Mouse (Mus musculus) forebrain, embryonic 16.5 days (tissue): Measurements from ENCODE around the gene Gm10382. TPM values are rescaled to one million over a fixed set of nuclear protein-coding genes. Genes with fewer than 3 reads are reported as not detected.

Experiments
- ATAC-seq: fragments of 200-750 bp; cut with Nextera tagmentation; 2 replicates; pipeline ENCODE4 v1.8.0; 2017; ENCODE audit warnings: mild to moderate bottlenecking, moderate library complexity
- H3K27ac ChIP-seq: fragments of 300-500 bp; sonication (generic); 2 replicates; pipeline ENCODE4 v1.5.1; 2014; ENCODE audit warnings: low read length, control low read depth
- H3K27me3 ChIP-seq: fragments of 300-500 bp; sonication (generic); replicated peaks from 2 replicates; pipeline ENCODE4 v1.6.1; 2014; ENCODE audit warnings: low read length; ENCODE audit not compliant: control insufficient read depth, insufficient read depth
- H3K36me3 ChIP-seq: fragments of 300-500 bp; sonication (generic); 2 replicates; pipeline ENCODE4 v1.6.1; 2014; ENCODE audit not compliant: control insufficient read depth, insufficient read depth
- H3K4me1 ChIP-seq: fragments of 300-500 bp; sonication (generic); replicated peaks from 2 replicates; pipeline ENCODE4 v1.6.1; 2014; ENCODE audit warnings: low read length; ENCODE audit not compliant: control insufficient read depth, insufficient read depth
- H3K4me2 ChIP-seq: fragments of 300-500 bp; sonication (generic); 2 replicates; pipeline ENCODE4 v1.6.1; 2014; ENCODE audit warnings: mild to moderate bottlenecking, low read length, control low read depth
- H3K4me3 ChIP-seq: fragments of 300-500 bp; sonication (generic); replicated peaks from 2 replicates; pipeline ENCODE4 v1.5.1; 2014; ENCODE audit warnings: mild to moderate bottlenecking, low read length, control low read depth
- H3K9ac ChIP-seq: fragments of 300-500 bp; sonication (generic); replicated peaks from 2 replicates; pipeline ENCODE4 v1.6.1; 2014; ENCODE audit warnings: low read depth, low read length, control low read depth
- H3K9me3 ChIP-seq: fragments of 300-500 bp; sonication (generic); 2 replicates; pipeline ENCODE4 v1.6.1; 2016; ENCODE audit warnings: low read length; ENCODE audit not compliant: control insufficient read depth
- WGBS: fragments of 180-500 bp; shearing (Covaris S2); extraction: QIAGEN DNeasy Blood & Tissue Kit; methylation state at CpG from one replicate; pipeline ENCODE4 v1.1.7; 2014; 5-methylcytosine and 5-hydroxymethylcytosine counted together
- polyA plus RNA-seq: library from polyadenylated mRNA; unstranded; fragments of >200 nt; fragmentation: Nextera tagmentation; extraction: Ambion mirVana; gene quantifications from 2 replicates; pipeline ENCODE4 v1.2.1, GENCODE M21; 2015

The Gm10382 gene
- polyA plus RNA-seq, 1 experiment from 2014 or later, result 0.39 TPM

GRCm38 (mm10) chr5:125351939-125352338 is 37.2 kb upstream of the Gm10382 start:
- H3K9ac ChIP-seq, result no peak overlapping the region
- H3K4me2 ChIP-seq, result no peak overlapping the region
- no peaks in the 10 kb centered on the region for H3K9me3 ChIP-seq
- H3K27ac ChIP-seq, result no peak overlapping the region
- WGBS, result 93% methylated on average over 5 of the region's 5 CpGs
- no peak overlapping the region for H3K4me3 ChIP-seq
- H3K4me1 ChIP-seq, result no peaks in the 10 kb centered on the region
- ATAC-seq, result no peak
- H3K36me3 ChIP-seq, result no peaks in the 10 kb centered on the region
- no peaks in the 10 kb centered on the region for H3K27me3 ChIP-seq

GRCm38 (mm10) chr5:125352781-125353294 is 36.3 kb upstream of the Gm10382 start:
- no peak overlapping the region for H3K4me3 ChIP-seq
- no peak overlapping the region for H3K9ac ChIP-seq
- no peak for ATAC-seq
- 94% methylated on average over 5 of the region's 5 CpGs for WGBS
- no peak overlapping the region for H3K27ac ChIP-seq
- H3K27me3 ChIP-seq, result no peaks in the 10 kb centered on the region
- H3K4me2 ChIP-seq, result no peak overlapping the region
- no peaks in the 10 kb centered on the region for H3K9me3 ChIP-seq
- no peaks in the 10 kb centered on the region for H3K36me3 ChIP-seq
- H3K4me1 ChIP-seq, result no peaks in the 10 kb centered on the region

GRCm38 (mm10) chr5:125354885-125355492 is 34.1 kb upstream of the Gm10382 start:
- no peak for ATAC-seq
- Histone ChIP-seq H3K27me3 (no peaks in the 10 kb centered on the region), H3K36me3 (no peaks in the 10 kb centered on the region), H3K4me2 (no peak overlapping the region), H3K4me3 (no peak overlapping the region), H3K9ac (no peak overlapping the region), H3K27ac (no peak overlapping the region), H3K4me1 (no peaks in the 10 kb centered on the region), H3K9me3 (no peaks in the 10 kb centered on the region)
- WGBS, result 47% methylated on average over 7 of the region's 7 CpGs

GRCm38 (mm10) chr5:125355650-125356049 is 33.5 kb upstream of the Gm10382 start:
- no peaks in the 10 kb centered on the region for H3K27me3 ChIP-seq
- no peak overlapping the region for H3K4me2 ChIP-seq
- no peaks in the 10 kb centered on the region for H3K36me3 ChIP-seq
- H3K9ac ChIP-seq, result no peak overlapping the region
- H3K9me3 ChIP-seq, result no peaks in the 10 kb centered on the region
- no peak overlapping the region for H3K4me3 ChIP-seq
- ATAC-seq, result no peak
- H3K27ac ChIP-seq, result no peak overlapping the region
- 0 out of 2 replicates have a peak, but pooled peaks cover 2% of the 10 kb centered on the region for H3K4me1 ChIP-seq
- WGBS, result 54% methylated on average over 7 of the region's 7 CpGs

- Histone ChIP-seq H3K36me3 (no peaks in the 10 kb centered on the region), H3K9ac (no peak overlapping the region), H3K4me3 (no peak overlapping the region), H3K27ac (no peak overlapping the region), H3K27me3 (no peaks in the 10 kb centered on the region), H3K4me1 (0 out of 2 replicates have a peak, but pooled peaks cover 5% of the 10 kb centered on the region), H3K4me2 (no peak overlapping the region), H3K9me3 (no peaks in the 10 kb centered on the region)
- 82% methylated on average over 12 of the region's 12 CpGs for WGBS
- no peak for ATAC-seq
Observed at GRCm38 (mm10) chr5:125357543-125358269, 31.4 kb upstream of the Gm10382 start.

GRCm38 (mm10) chr5:125358270-125358608 is 30.9 kb upstream of the Gm10382 start:
- Histone ChIP-seq H3K9ac (no peak overlapping the region), H3K4me1 (0 out of 2 replicates have a peak, but pooled peaks cover 5% of the 10 kb centered on the region), H3K27me3 (no peaks in the 10 kb centered on the region), H3K9me3 (no peaks in the 10 kb centered on the region), H3K4me3 (no peak overlapping the region), H3K36me3 (no peaks in the 10 kb centered on the region), H3K4me2 (no peak overlapping the region), H3K27ac (no peak overlapping the region)
- no peak for ATAC-seq
- WGBS, result 87% methylated on average over 5 of the region's 5 CpGs

GRCm38 (mm10) chr5:125360566-125360965 is 28.6 kb upstream of the Gm10382 start:
- peak overlapping the region; percentile 39 for H3K4me2 ChIP-seq
- no peaks in the 10 kb centered on the region for H3K36me3 ChIP-seq
- whole genome bisulfite sequencing, result 39% methylated on average over 9 of the region's 9 CpGs
- H3K9me3 ChIP-seq, result no peaks in the 10 kb centered on the region
- H3K4me1 ChIP-seq, result 0 out of 2 replicates have a peak, but pooled peaks cover 5% of the 10 kb centered on the region
- ATAC-seq, result no peak
- no peak overlapping the region for H3K9ac ChIP-seq
- H3K27me3 ChIP-seq, result no peaks in the 10 kb centered on the region
- no peak overlapping the region for H3K4me3 ChIP-seq
- no peak overlapping the region for H3K27ac ChIP-seq

- ATAC-seq, result no peak
- H3K9me3 ChIP-seq, result no peaks in the 10 kb centered on the region
- WGBS, result 75% methylated on average over 16 of the region's 16 CpGs
- H3K4me3 ChIP-seq, result no peak overlapping the region
- H3K4me1 ChIP-seq, result 0 out of 2 replicates have a peak, but pooled peaks cover 5% of the 10 kb centered on the region
- H3K27ac ChIP-seq, result no peak overlapping the region
- no peak overlapping the region for H3K9ac ChIP-seq
- H3K36me3 ChIP-seq, result no peaks in the 10 kb centered on the region
- peak overlapping the region; percentile 39; the same call in 1 of the 2 replicates for H3K4me2 ChIP-seq
- H3K27me3 ChIP-seq, result no peaks in the 10 kb centered on the region
Observed at GRCm38 (mm10) chr5:125360981-125361510, 28.1 kb upstream of the Gm10382 start.

- H3K27ac ChIP-seq, result no peak overlapping the region
- no peak overlapping the region for H3K4me2 ChIP-seq
- H3K9me3 ChIP-seq, result no peaks in the 10 kb centered on the region
- H3K4me3 ChIP-seq, result no peak overlapping the region
- H3K36me3 ChIP-seq, result no peaks in the 10 kb centered on the region
- no peak for ATAC-seq
- WGBS, result 75% methylated on average over 7 of the region's 7 CpGs
- H3K4me1 ChIP-seq, result 0 out of 2 replicates have a peak, but pooled peaks cover 5% of the 10 kb centered on the region
- H3K27me3 ChIP-seq, result no peaks in the 10 kb centered on the region
- no peak overlapping the region for H3K9ac ChIP-seq
Observed at GRCm38 (mm10) chr5:125363894-125364293, 25.2 kb upstream of the Gm10382 start.
